Mouse (Mus musculus) megakaryocyte-erythroid progenitor cell, adult 5-6 weeks (primary cell): ENCODE results near the gene Ipo13. TPM values are rescaled to one million over a fixed set of nuclear protein-coding genes. Genes with fewer than 3 reads are reported as not detected.

Experiments used
- ATAC-seq: replicated peaks from 2 replicates; pipeline ENCODE4 v1.8.0; 2016; ENCODE audit warnings: mild to moderate bottlenecking, inconsistent platforms; ENCODE audit not compliant: severe bottlenecking, poor library complexity, low FRiP score, low TSS enrichment
- total RNA-seq, 2 experiments: library from RNA; stranded (forward) in 1 of 2; stranded (reverse) in 1 of 2; fragments of 200-1000, 215-1000 nt in 1 of 2; fragments of >200 nt in 1 of 2; fragmentation: Nextera tagmentation in 1 of 2; gene quantifications; 2 replicates each; pipeline ENCODE4 v1.2.3; 2014 to 2017

Ipo13 gene
- total RNA-seq, 2 experiments from 2014 or later = 7.8 to 23.4 TPM

DNA sequence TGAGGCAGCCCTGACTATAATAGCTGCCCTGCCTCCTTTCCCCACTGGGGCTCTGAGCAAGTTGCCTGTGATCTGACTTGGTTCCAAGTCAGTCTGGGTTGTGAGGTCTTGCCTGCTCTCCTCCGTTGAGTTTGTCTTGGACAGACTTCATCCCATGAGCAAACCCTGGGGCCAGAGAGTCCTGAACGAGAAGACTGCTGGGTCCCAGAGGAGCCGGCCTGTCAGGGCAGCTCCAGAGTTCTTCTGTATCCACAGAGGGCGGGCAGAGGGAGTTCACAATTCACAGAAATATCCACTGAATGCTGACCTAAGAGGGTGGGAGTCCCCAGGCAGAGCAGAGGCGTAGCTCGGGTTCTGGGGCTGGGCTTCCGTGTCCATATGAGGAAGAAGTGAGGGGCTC, 63.9 kb downstream of the Ipo13 start:
- no peak for ATAC-seq

DNA sequence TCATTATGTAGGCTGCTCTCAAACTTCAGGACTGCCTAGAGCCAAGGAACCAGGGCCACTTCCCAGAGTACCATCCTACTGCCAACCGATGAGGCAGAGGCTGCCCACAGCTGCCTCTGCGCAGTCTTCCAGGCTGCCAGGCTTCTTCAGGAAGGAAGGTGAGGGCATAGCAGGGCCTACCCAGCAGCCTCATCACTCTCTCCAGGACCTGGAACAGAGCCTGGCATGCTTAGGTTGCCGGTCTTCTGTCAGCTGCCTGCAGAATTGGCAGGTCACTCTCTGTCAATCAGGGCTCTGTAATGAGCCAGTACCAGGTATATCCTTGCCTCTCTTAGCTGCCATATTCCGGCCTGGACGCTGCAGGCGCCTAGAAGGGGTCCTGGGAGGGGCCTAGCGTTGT, 64.6 kb downstream of the Ipo13 start:
- no peak for ATAC-seq

DNA sequence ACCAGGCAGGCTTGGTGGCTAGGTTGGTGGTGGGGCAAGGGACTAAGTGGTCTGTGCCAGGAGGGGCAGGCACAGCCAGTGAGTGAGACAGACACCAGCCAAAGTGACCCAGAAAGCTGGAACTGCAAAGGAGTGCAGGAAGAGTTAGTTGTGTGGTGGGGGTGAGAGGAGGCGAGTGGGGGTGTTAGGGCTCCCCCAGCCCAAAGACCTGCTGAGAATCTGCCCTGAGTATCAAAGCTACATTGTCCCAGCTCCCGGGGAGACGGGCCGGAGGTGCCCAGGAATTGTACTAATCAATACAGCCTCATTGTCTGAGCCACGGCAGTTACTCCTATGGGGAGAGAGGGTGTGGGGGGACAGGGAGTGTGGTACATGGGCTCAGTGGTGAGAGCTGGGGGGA, 65.3 kb downstream of the Ipo13 start:
- no peak for ATAC-seq

DNA sequence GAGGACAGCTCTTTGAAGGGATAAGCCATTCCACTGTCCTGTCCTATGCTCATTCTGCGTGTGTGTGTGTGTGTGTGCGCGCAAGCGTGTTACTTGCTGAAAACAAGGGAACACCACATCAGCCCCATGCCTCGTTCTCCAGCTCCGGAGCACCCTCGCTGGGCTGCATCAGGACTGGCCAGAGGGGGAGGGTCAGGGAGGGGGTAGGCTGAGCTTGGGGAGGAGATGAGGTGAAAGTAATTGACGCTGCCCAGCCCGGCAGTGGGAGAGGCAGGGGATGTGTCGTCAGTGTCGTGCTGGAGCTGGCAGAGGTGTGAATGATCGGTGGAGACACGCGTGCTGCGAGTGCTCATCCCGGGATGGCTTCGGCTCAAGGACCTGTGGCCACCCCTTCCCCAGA, 65.7 kb downstream of the Ipo13 start:
- no peak for ATAC-seq

DNA sequence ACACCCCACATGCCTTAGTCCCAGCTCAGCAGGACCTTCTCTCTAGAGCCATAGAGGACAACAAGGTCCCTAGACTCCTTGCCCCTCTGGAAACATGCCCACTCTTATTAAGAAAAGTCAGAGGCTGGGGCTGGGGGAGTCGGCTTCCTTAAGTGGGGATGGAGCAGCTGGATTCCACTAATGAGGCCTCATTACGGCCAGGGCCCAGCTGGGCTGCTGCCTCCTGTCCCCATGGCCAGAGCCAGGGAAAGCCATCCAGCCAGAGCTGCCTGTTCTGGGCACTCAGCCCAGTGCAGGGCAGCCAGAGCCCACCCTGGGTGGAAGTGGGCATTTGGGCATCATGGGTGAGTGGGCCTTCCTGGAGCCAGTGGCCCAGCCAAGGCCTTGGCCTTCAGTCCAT, 67.8 kb downstream of the Ipo13 start:
- no peak for ATAC-seq

DNA sequence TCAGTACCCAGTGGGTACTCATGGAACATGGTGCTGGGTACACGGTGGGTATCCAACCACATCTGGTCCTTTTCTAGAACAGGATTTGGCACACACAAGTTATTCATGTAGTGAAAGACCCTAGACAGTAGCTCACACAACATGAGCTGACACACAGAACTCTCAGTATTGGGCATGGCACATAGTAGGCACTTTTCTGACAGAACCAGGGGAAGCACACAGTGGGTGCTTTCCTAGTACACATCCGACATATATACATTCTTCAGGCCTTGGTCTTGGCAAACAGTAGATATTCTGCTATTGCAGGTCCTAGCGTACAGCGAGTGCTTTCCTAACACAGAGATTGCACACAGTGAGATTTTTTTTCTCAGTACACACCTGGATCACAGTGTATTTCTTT, 68.5 kb downstream of the Ipo13 start:
- no peak for ATAC-seq

DNA sequence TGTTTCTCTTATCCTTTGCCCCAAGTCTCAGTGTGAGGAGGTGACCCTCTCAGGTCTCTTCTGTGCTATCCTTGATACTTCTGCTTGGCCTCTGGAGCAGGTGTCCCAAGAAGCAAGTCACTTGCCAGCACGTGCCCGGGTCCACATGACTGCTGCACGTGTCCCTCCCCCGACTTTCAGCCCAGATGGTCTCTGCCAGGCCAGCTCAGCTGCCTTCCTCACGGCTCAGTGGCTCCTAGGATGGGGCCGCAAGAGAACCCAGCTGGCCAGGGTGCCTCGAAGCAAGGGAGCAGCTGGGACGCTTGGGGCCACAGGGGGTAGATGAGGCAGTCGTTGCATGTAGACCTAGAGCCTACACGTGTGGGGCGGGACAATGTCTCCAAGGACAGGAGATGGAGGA, 69.5 kb downstream of the Ipo13 start:
- ATAC-seq = no peak

Other genes starting within 250 kb of the Ipo13 start
- 28.2 and 41.6 TPM in 2 replicates for gene Dmap1, start 232.7 kb downstream of the Ipo13 start, total RNA-seq (2014; fragmentation: Nextera tagmentation)
- 28.0 and 34.6 TPM in 2 replicates for gene Dmap1, start 232.7 kb downstream of the Ipo13 start, total RNA-seq (2017)
- gene Gm12845, start 190.6 kb downstream of the Ipo13 start, total RNA-seq (2014; fragmentation: Nextera tagmentation) = not detected in 2 replicates
- not detected in 2 replicates for gene Gm12845, start 190.6 kb downstream of the Ipo13 start, total RNA-seq (2017)
- gene Klf17, start 149.4 kb downstream of the Ipo13 start, total RNA-seq (2014; fragmentation: Nextera tagmentation) = not detected in 2 replicates
- gene Klf17, start 149.4 kb downstream of the Ipo13 start, total RNA-seq (2017) = not detected in 2 replicates
- gene Slc6a9, start 80.5 kb downstream of the Ipo13 start, total RNA-seq (2014; fragmentation: Nextera tagmentation) = 0.68 and 4.9 TPM in 2 replicates
- 0.23 TPM in 1 of 2 replicates, not detected in the other for gene Slc6a9, start 80.5 kb downstream of the Ipo13 start, total RNA-seq (2017)
- not detected in 2 replicates for gene Ccdc24, start 42.4 kb downstream of the Ipo13 start, total RNA-seq (2014; fragmentation: Nextera tagmentation)
- gene Ccdc24, start 42.4 kb downstream of the Ipo13 start, total RNA-seq (2017) = not detected in 2 replicates
- not detected in 2 replicates for gene B4galt2, start 31.5 kb downstream of the Ipo13 start, total RNA-seq (2014; fragmentation: Nextera tagmentation)
- 2.8 TPM in 1 of 2 replicates, not detected in the other for gene B4galt2, start 31.5 kb downstream of the Ipo13 start, total RNA-seq (2017)
- 164 and 195 TPM in 2 replicates for gene Atp6v0b, start 27.7 kb downstream of the Ipo13 start, total RNA-seq (2014; fragmentation: Nextera tagmentation)
- gene Atp6v0b, start 27.7 kb downstream of the Ipo13 start, total RNA-seq (2017) = 40.6 and 60.1 TPM in 2 replicates
- gene Dph2, start 23.0 kb downstream of the Ipo13 start, total RNA-seq (2014; fragmentation: Nextera tagmentation) = 12.8 and 24.7 TPM in 2 replicates
- 11.7 and 12.6 TPM in 2 replicates for gene Dph2, start 23.0 kb downstream of the Ipo13 start, total RNA-seq (2017)
- not detected in 2 replicates for gene Artn, start 14.8 kb upstream of the Ipo13 start, total RNA-seq (2014; fragmentation: Nextera tagmentation)
- not detected in 2 replicates for gene Artn, start 14.8 kb upstream of the Ipo13 start, total RNA-seq (2017)
- 14.1 and 28.4 TPM in 2 replicates for gene St3gal3, start 219.9 kb upstream of the Ipo13 start, total RNA-seq (2014; fragmentation: Nextera tagmentation)
- 6.6 and 8.4 TPM in 2 replicates for gene St3gal3, start 219.9 kb upstream of the Ipo13 start, total RNA-seq (2017)